Mouse (Mus musculus) heart, postnatal 0 days (tissue): ENCODE data around the gene Col18a1.

Experiments
- CTCF ChIP-seq: IDR thresholded peaks from 2 replicates; pipeline ENCODE4 v1.5.1; 2016; ENCODE audit warnings: antibody characterized with exemption, control low read depth, low read depth
- EP300 ChIP-seq: IDR thresholded peaks from 2 replicates; pipeline ENCODE4 v1.6.1; 2016; ENCODE audit warnings: antibody characterized with exemption, low read depth

GRCm38 (mm10) chr10:77017061-77017460 lies 149.3 kb downstream of the Col18a1 start:
- TF ChIP-seq CTCF (no peak), EP300 (no peak)
